Mouse (Mus musculus): ENCODE measurements around the gene Pnp2.

DNA sequence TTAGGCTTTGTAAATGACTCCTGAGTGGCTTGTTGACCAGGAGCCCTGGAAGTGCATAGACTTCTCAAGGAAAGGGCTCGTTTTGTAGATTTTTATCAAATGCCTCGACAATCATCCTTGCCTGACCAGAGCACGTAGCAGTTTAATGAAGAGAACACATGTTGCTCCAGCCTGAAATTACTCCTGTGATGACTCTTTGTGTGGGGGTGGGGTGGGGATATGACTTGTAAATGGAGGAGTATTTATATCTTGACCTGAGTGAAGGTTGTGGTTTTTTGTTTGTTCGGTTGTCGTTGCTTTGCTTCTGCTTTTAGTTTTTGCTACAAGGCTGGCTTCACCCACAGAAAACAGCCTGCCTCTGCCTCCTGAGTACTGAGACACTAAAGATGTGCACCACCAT lies 26.0 kb downstream of the Pnp2 start:
- TF ChIP-seq GATA1 (IDR thresholded peaks at IDR 0.05; ENCODE audit: borderline replicate concordance, low read length) = no peak
- no peak for TF ChIP-seq FLI1 (IDR thresholded peaks at IDR 0.05; ENCODE audit: low read length)
